Mouse (Mus musculus) heart, adult 2 months (tissue): Measurements from ENCODE around the gene Elp4. TPM values are rescaled to one million over a fixed set of nuclear protein-coding genes. Genes with fewer than 3 reads are reported as not detected.

Source experiments
- DNase-seq, 2 experiments: peaks; one replicate each; pipeline ENCODE4 v3.0.0; 2021
- H3K27ac ChIP-seq: fragments of 200-600 bp; 2 replicates; pipeline ENCODE4 v1.8.1; 2022
- H3K27me3 ChIP-seq: fragments of 200-500 bp; 2 replicates; pipeline ENCODE4 v1.6.1; 2012; ENCODE audit warnings: mild to moderate bottlenecking, low read length, inconsistent platforms, mixed read lengths; ENCODE audit not compliant: control insufficient read depth, insufficient read depth
- H3K36me3 ChIP-seq: fragments of 200-500 bp; 2 replicates; pipeline ENCODE4 v1.6.1; 2012; ENCODE audit warnings: low read length, inconsistent platforms; ENCODE audit not compliant: control insufficient read depth, insufficient read depth
- H3K4me1 ChIP-seq: fragments of 200-500 bp; 2 replicates; pipeline ENCODE4 v1.6.1; 2011; ENCODE audit warnings: low read length; ENCODE audit not compliant: control insufficient read depth, insufficient read depth
- H3K4me3 ChIP-seq: fragments of 200-600 bp; 2 replicates; pipeline ENCODE4 v1.8.1; 2022
- H3K79me2 ChIP-seq: fragments of 200-500 bp; replicated peaks from 2 replicates; pipeline ENCODE4 v1.6.1; 2012; ENCODE audit warnings: mild to moderate bottlenecking, inconsistent platforms, low read length, moderate library complexity, mixed read lengths; ENCODE audit not compliant: control insufficient read depth, insufficient read depth
- H3K9ac ChIP-seq: fragments of 200-500 bp; 2 replicates; pipeline ENCODE4 v1.6.1; 2012; ENCODE audit warnings: low read depth, mild to moderate bottlenecking, control low read depth, inconsistent platforms, low read length, mixed read lengths
- CTCF ChIP-seq: fragments of 200-600 bp; IDR thresholded peaks from 2 replicates; pipeline ENCODE4 v1.8.1; 2022; ENCODE audit warnings: antibody characterized with exemption, mild to moderate bottlenecking, moderate library complexity
- EP300 ChIP-seq: fragments of 200-500 bp; IDR thresholded peaks from 2 replicates; pipeline ENCODE4 v1.6.1; 2011; ENCODE audit warnings: low read depth, low read length, control low read depth; ENCODE audit not compliant: insufficient read depth
- POLR2A ChIP-seq: fragments of 200-500 bp; IDR thresholded peaks from 2 replicates; pipeline ENCODE4 v1.6.1; 2011; ENCODE audit warnings: mild to moderate bottlenecking, low read depth, low read length, control low read depth; ENCODE audit not compliant: insufficient read depth
- WGBS: fragments of 180-500 bp; shearing (Covaris S2); methylation state at CpG from one replicate; pipeline ENCODE4 v1.1.7; 2018; 5-methylcytosine and 5-hydroxymethylcytosine counted together
- intact Hi-C: fragments of 180-260 bp; cut with DNase I; formaldehyde crosslinking; loops from one replicate; pipeline ENCODE4 v1.15.1; 2025
- polyA plus RNA-seq: library from polyadenylated mRNA; depleted of rRNA; stranded (reverse); fragments of >200 nt; gene quantifications from 2 replicates; pipeline ENCODE4 v1.2.3, GENCODE M21; 2012
- total RNA-seq, 2 experiments: library from RNA; stranded (reverse); gene quantifications; 2 replicates each; pipeline ENCODE4 v1.2.3; 2021

Elp4 gene
- total and polyA plus RNA-seq, 3 experiments, result 2.1 to 12.3 (median 11.2) TPM

- Histone ChIP-seq H3K27ac (no peak overlapping the region), H3K79me2 (no peaks in the 10 kb centered on the region), H3K36me3 (no peaks in the 10 kb centered on the region), H3K27me3 (no peaks in the 10 kb centered on the region), H3K9ac (no peak overlapping the region), H3K4me1 (no peaks in the 10 kb centered on the region), H3K4me3 (no peak overlapping the region)
- TF ChIP-seq POLR2A (no peak), EP300 (no peak), CTCF (no peak)
- intact Hi-C loops, result no loop called here
- WGBS, result 67% methylated on average over 3 of the region's 3 CpGs
- no peak for DNase-seq
These were observed 195.2 kb downstream of the Elp4 start for GRCm38 (mm10) chr2:105709126-105709525.

GRCm38 (mm10) chr2:105705320-105705719, 199.0 kb downstream of the Elp4 start:
- Histone ChIP-seq H3K4me3 (no peak overlapping the region), H3K4me1 (no peaks in the 10 kb centered on the region), H3K36me3 (no peaks in the 10 kb centered on the region), H3K27me3 (no peaks in the 10 kb centered on the region), H3K27ac (no peak overlapping the region), H3K9ac (no peak overlapping the region), H3K79me2 (no peaks in the 10 kb centered on the region)
- 60% methylated on average over 2 of the region's 2 CpGs for WGBS
- no peak for DNase-seq
- TF ChIP-seq POLR2A (no peak), CTCF (no peak), EP300 (no peak)
- intact Hi-C loops, result no loop called here

- H3K79me2 ChIP-seq, result no peaks in the 10 kb centered on the region
- no peak overlapping the region for H3K4me3 ChIP-seq
- no peaks in the 10 kb centered on the region for H3K36me3 ChIP-seq
- H3K4me1 ChIP-seq, result no peaks in the 10 kb centered on the region
- 88% methylated on average over 10 of the region's 10 CpGs for WGBS
- DNase-seq, result no peak
- intact Hi-C loops, result no loop called here
- TF ChIP-seq POLR2A (no peak), CTCF (no peak), EP300 (no peak)
- no peak overlapping the region for H3K27ac ChIP-seq
- H3K9ac ChIP-seq, result no peak overlapping the region
- no peaks in the 10 kb centered on the region for H3K27me3 ChIP-seq
These were observed 201.8 kb downstream of the Elp4 start for GRCm38 (mm10) chr2:105702586-105702985.

GRCm38 (mm10) chr2:105701781-105702180, 202.6 kb downstream of the Elp4 start:
- no peak overlapping the region for H3K4me3 ChIP-seq
- no peak overlapping the region for H3K27ac ChIP-seq
- H3K27me3 ChIP-seq, result no peaks in the 10 kb centered on the region
- TF ChIP-seq POLR2A (no peak), EP300 (no peak), CTCF (no peak)
- H3K4me1 ChIP-seq, result no peaks in the 10 kb centered on the region
- H3K9ac ChIP-seq, result no peak overlapping the region
- intact Hi-C loops, result no loop called here
- no peak for DNase-seq
- no peaks in the 10 kb centered on the region for H3K36me3 ChIP-seq
- no peaks in the 10 kb centered on the region for H3K79me2 ChIP-seq
- 71% methylated on average over 4 of the region's 4 CpGs for WGBS

GRCm38 (mm10) chr2:105698631-105699030, 205.7 kb downstream of the Elp4 start:
- 78% methylated on average over 2 of the region's 2 CpGs for WGBS
- H3K79me2 ChIP-seq, result no peaks in the 10 kb centered on the region
- no peaks in the 10 kb centered on the region for H3K36me3 ChIP-seq
- intact Hi-C loops, result no loop called here
- no peak overlapping the region for H3K4me3 ChIP-seq
- TF ChIP-seq POLR2A (no peak), CTCF (no peak), EP300 (no peak)
- H3K27me3 ChIP-seq, result no peaks in the 10 kb centered on the region
- H3K27ac ChIP-seq, result no peak overlapping the region
- no peaks in the 10 kb centered on the region for H3K4me1 ChIP-seq
- H3K9ac ChIP-seq, result no peak overlapping the region
- DNase-seq, result no peak

- Histone ChIP-seq H3K27me3 (no peaks in the 10 kb centered on the region), H3K36me3 (no peaks in the 10 kb centered on the region), H3K4me1 (no peaks in the 10 kb centered on the region), H3K9ac (no peak overlapping the region), H3K4me3 (no peak overlapping the region), H3K27ac (no peak overlapping the region), H3K79me2 (no peaks in the 10 kb centered on the region)
- TF ChIP-seq POLR2A (no peak), EP300 (no peak), CTCF (no peak)
- DNase-seq, result no peak
- intact Hi-C loops, result no loop called here
- WGBS, result 89% methylated on average over 5 of the region's 5 CpGs
These were observed 206.6 kb downstream of the Elp4 start for GRCm38 (mm10) chr2:105697741-105698140.
